Mouse (Mus musculus): ENCODE measurements around the gene Ifi47. TPM values are rescaled to one million over a fixed set of nuclear protein-coding genes. Genes with fewer than 3 reads are reported as not detected.
"Not testable (repeated sequence)": the region's sequence is repeated elsewhere in the genome, so short reads cannot be mapped to it uniquely, and the experiment has no call there.

Gene Ifi47
- total and polyA plus RNA-seq, 3 experiments, result 2.3 to 6.2 (median 2.7) TPM

DNA sequence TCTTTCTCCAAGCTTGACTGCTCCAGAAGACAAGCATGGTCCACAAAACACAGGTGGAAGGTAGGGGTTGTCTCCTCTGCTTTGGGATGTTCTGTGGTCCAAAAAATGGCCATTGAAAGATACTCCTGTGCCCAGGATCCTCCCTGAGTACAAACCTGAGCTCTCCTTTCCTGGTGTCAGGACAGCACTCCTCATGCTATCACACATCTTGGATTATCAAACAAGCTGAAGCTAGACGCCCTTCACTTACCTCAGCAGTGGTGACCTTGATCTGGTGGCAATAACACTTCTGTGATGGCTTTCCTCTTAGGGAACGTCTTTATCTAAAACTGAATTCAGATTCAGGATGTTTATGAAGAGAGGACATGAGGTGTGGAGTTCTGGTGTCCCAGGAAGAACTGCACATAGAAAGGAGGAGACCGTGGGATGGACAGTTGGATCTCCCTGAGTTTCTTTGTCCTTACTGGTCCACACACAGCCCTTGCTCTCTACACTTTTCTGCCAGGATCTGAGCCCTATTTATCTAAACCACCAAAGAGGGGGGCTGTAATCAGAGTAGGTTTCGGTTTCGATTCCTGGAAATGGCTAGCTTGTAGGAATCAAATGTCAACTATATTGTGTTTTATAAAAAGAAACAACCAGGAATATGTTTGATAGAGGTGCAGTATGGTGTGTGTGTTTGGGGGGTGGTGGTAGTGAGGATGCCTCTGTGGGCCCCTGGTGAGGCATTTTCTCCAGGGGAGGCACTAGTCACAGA, 12.5 kb upstream of the Ifi47 start, which contains the start of gene Tgtp2:
TSS of gene Tgtp2 (minus strand) at position 494 of the 757 bp plus-strand sequence.
- H3K36me3 ChIP-seq (replicated peaks in 1 of 2; ENCODE audit: control insufficient read depth in 1 of 2, insufficient read depth in 1 of 2, low read length in 1 of 2); H3K4me3 ChIP-seq (replicated peaks in 1 of 3; ENCODE audit: low read depth in 2 of 3, low read length in 2 of 3, poor library complexity in 1 of 3); H3K9ac ChIP-seq (ENCODE audit: insufficient read depth, low read depth); DNase-seq (ENCODE audit: extremely low read depth); H3K4me1 ChIP-seq (ENCODE audit: control insufficient read depth in 1 of 2, insufficient read depth in 2 of 2); H3K9me3 ChIP-seq (replicated peaks; ENCODE audit: low read length); in situ Hi-C loops (cut with MboI; ENCODE audit: low pct_ligation_motif_present, low pct_unique_long_range_greater_than_20kb, low sequenced_read_pairs); H3K79me2 ChIP-seq (replicated peaks; ENCODE audit: control insufficient read depth, extremely low read depth, insufficient read depth, poor library complexity, severe bottlenecking); dilution Hi-C loops (cut with MboI; ENCODE audit: extremely low pct_ligation_motif_present, extremely low pct_unique_long_range_greater_than_20kb, low sequenced_read_pairs); H3K27me3 ChIP-seq (replicated peaks); H3K27ac ChIP-seq (ENCODE audit: insufficient read depth, low read depth); H3K4me2 ChIP-seq (ENCODE audit: insufficient read depth, low read depth, poor library complexity, severe bottlenecking): not testable (repeated sequence)

DNA sequence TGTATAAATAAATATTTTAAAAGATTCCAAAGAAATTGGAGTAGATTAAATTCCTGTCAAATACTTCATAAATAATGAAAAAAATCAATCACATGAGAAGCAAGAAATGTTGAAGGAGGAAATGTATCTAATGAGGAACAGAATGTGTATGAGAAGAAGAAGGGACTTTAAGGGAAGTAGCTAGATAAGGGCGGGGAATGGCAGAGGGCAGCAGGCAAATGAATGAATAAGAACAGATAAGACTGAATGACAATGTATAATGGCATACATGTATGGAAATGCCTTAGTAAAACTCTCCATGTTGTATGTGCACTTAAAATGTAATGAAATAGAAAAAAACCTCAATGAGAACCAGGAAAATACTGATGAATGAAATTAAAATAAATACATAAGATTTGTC, 8.0 kb upstream of the Ifi47 start:
- Histone ChIP-seq H3K27ac (ENCODE audit: insufficient read depth, low read depth) (no peak overlapping the region), H3K27me3 (replicated peaks) (no peaks in the 10 kb centered on the region), H3K4me3 (replicated peaks in 1 of 3; ENCODE audit: low read depth in 2 of 3, low read length in 2 of 3, poor library complexity in 1 of 3) (no peak overlapping the region), H3K4me2 (ENCODE audit: insufficient read depth, low read depth, poor library complexity, severe bottlenecking) (no peak overlapping the region), H3K36me3 (replicated peaks in 1 of 2; ENCODE audit: control insufficient read depth in 1 of 2, insufficient read depth in 1 of 2, low read length in 1 of 2) (no peaks in the 10 kb centered on the region), H3K9ac (ENCODE audit: insufficient read depth, low read depth) (no peak overlapping the region), H3K79me2 (replicated peaks; ENCODE audit: control insufficient read depth, extremely low read depth, insufficient read depth, poor library complexity, severe bottlenecking) (no peaks in the 10 kb centered on the region), H3K4me1 (ENCODE audit: control insufficient read depth in 1 of 2, insufficient read depth in 2 of 2) (peaks cover 0 to 18% of the 10 kb centered on the region in 2 experiments; a peak in 3 of 4 replicates), H3K9me3 (replicated peaks; ENCODE audit: low read length) (no peaks in the 10 kb centered on the region)
- no peak for TF ChIP-seq MAZ (IDR thresholded peaks at IDR 0.05; ENCODE audit: low read depth, low read length)
- TF ChIP-seq ETS1 (conservative IDR thresholded peaks at IDR 0.05; ENCODE audit: low read depth, low read length), result no peak
- no peak for TF ChIP-seq GABPA (IDR thresholded peaks at IDR 0.05; ENCODE audit: insufficient replicate concordance, low read depth, low read length)
- TF ChIP-seq E2F4 (IDR thresholded peaks at IDR 0.05; ENCODE audit: insufficient replicate concordance, low read depth, low read length), result no peak
- no peak for TF ChIP-seq IRF4 (IDR thresholded peaks at IDR 0.05; ENCODE audit: low read depth, low read length)
- no peak for TF ChIP-seq TCF12 (IDR thresholded peaks at IDR 0.05; ENCODE audit: low read depth, low read length)
- no peak for DNase-seq (ENCODE audit: extremely low read depth)
- in situ Hi-C loops (cut with MboI; ENCODE audit: low pct_ligation_motif_present, low pct_unique_long_range_greater_than_20kb, low sequenced_read_pairs), result no loop called here
- dilution Hi-C loops (cut with MboI; ENCODE audit: extremely low pct_ligation_motif_present, extremely low pct_unique_long_range_greater_than_20kb, low sequenced_read_pairs), result no loop called here

DNA sequence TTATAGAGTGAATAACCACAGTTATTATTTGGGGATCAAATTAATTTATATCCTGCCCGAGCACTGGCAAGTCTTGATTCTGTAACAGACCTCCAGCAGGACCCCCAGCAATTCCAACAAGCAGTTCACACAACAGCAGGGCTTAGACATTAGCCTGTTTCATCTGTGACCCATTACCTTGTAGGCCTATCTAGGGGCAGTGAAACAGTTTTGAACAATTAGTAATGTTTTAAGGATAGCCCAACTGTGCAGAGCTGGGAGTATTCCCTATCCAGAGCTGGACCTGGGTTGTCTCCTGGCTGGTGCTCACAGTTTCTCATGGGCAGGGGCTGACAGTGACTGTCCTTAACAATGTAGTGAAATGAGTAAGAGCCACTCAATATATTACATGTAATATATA, 625 bp downstream of the Ifi47 start:
- Histone ChIP-seq H3K9me3 (replicated peaks; ENCODE audit: low read length) (no peaks in the 10 kb centered on the region), H3K27me3 (replicated peaks) (no peaks in the 10 kb centered on the region), H3K36me3 (replicated peaks in 1 of 2; ENCODE audit: control insufficient read depth in 1 of 2, insufficient read depth in 1 of 2, low read length in 1 of 2) (no peaks in the 10 kb centered on the region), H3K4me3 (replicated peaks in 1 of 3; ENCODE audit: low read depth in 2 of 3, low read length in 2 of 3, poor library complexity in 1 of 3) (no peak overlapping the region), H3K9ac (ENCODE audit: insufficient read depth, low read depth) (no peak overlapping the region), H3K79me2 (replicated peaks; ENCODE audit: control insufficient read depth, extremely low read depth, insufficient read depth, poor library complexity, severe bottlenecking) (no peaks in the 10 kb centered on the region), H3K4me1 (ENCODE audit: control insufficient read depth in 1 of 2, insufficient read depth in 2 of 2) (peaks cover 0 to 16% of the 10 kb centered on the region in 2 experiments; a peak in 3 of 4 replicates), H3K27ac (ENCODE audit: insufficient read depth, low read depth) (no peak overlapping the region), H3K4me2 (ENCODE audit: insufficient read depth, low read depth, poor library complexity, severe bottlenecking) (no peak overlapping the region)
- no peak for DNase-seq (ENCODE audit: extremely low read depth)
- in situ Hi-C loops (cut with MboI; ENCODE audit: low pct_ligation_motif_present, low pct_unique_long_range_greater_than_20kb, low sequenced_read_pairs) (no loop called here), dilution Hi-C loops (cut with MboI; ENCODE audit: extremely low pct_ligation_motif_present, extremely low pct_unique_long_range_greater_than_20kb, low sequenced_read_pairs) (no loop called here)
- no peak for TF ChIP-seq POLR2A (IDR thresholded peaks at IDR 0.05; ENCODE audit: low read depth, low read length)
- no peak for TF ChIP-seq IRF4 (IDR thresholded peaks at IDR 0.05; ENCODE audit: low read depth, low read length)
- TF ChIP-seq ZMIZ1 (IDR thresholded peaks at IDR 0.05; ENCODE audit: low read depth, low read length), result no peak
- TF ChIP-seq NRF1 (IDR thresholded peaks at IDR 0.05; ENCODE audit: low read depth, low read length), result no peak
- no peak for TF ChIP-seq CHD1 (IDR thresholded peaks at IDR 0.05; ENCODE audit: low read depth, low read length)
- TF ChIP-seq JUND (conservative IDR thresholded peaks at IDR 0.05; ENCODE audit: low read depth, low read length), result no peak
- no peak for TF ChIP-seq ELF1 (IDR thresholded peaks at IDR 0.05; ENCODE audit: low read depth, low read length)
- TF ChIP-seq ZC3H11A (IDR thresholded peaks at IDR 0.05; ENCODE audit: low read depth, low read length), result no peak
- no peak for TF ChIP-seq CTCF (conservative IDR thresholded peaks at IDR 0.05 in 1 of 2, IDR thresholded peaks at IDR 0.05 in 1 of 2; ENCODE audit: low read depth in 2 of 2, low read length in 2 of 2)
- no peak for TF ChIP-seq JUN (IDR thresholded peaks at IDR 0.05; ENCODE audit: insufficient read depth, low read depth, low read length)
- no peak for TF ChIP-seq RCOR1 (conservative IDR thresholded peaks at IDR 0.05; ENCODE audit: low read depth, low read length)
- TF ChIP-seq KAT2A (IDR thresholded peaks at IDR 0.05; ENCODE audit: insufficient replicate concordance, low read length), result no peak
- TF ChIP-seq MYC (IDR thresholded peaks at IDR 0.05; ENCODE audit: low read depth, low read length), result no peak
- no peak for TF ChIP-seq SMC3 (IDR thresholded peaks at IDR 0.05; ENCODE audit: low read depth, low read length)
- no peak for TF ChIP-seq MXI1 (IDR thresholded peaks at IDR 0.05; ENCODE audit: low read depth, low read length)
- no peak for TF ChIP-seq UBTF (IDR thresholded peaks at IDR 0.05; ENCODE audit: low read depth, low read length)
- TF ChIP-seq CHD2 (IDR thresholded peaks at IDR 0.05; ENCODE audit: low read length), result no peak
- TF ChIP-seq MEF2A (IDR thresholded peaks at IDR 0.05; ENCODE audit: borderline replicate concordance, low read depth, low read length), result no peak
- TF ChIP-seq GABPA (IDR thresholded peaks at IDR 0.05; ENCODE audit: insufficient replicate concordance, low read depth, low read length), result no peak
- TF ChIP-seq PAX5 (IDR thresholded peaks at IDR 0.05; ENCODE audit: low read length), result no peak

Measured in CH12.LX (cell line).